Mouse (Mus musculus): ENCODE measurements around the gene Wnt2b.
A peak's percentile ranks its signal among the peaks of the same experiment; 100 is the strongest.

Gene Wnt2b

DNA sequence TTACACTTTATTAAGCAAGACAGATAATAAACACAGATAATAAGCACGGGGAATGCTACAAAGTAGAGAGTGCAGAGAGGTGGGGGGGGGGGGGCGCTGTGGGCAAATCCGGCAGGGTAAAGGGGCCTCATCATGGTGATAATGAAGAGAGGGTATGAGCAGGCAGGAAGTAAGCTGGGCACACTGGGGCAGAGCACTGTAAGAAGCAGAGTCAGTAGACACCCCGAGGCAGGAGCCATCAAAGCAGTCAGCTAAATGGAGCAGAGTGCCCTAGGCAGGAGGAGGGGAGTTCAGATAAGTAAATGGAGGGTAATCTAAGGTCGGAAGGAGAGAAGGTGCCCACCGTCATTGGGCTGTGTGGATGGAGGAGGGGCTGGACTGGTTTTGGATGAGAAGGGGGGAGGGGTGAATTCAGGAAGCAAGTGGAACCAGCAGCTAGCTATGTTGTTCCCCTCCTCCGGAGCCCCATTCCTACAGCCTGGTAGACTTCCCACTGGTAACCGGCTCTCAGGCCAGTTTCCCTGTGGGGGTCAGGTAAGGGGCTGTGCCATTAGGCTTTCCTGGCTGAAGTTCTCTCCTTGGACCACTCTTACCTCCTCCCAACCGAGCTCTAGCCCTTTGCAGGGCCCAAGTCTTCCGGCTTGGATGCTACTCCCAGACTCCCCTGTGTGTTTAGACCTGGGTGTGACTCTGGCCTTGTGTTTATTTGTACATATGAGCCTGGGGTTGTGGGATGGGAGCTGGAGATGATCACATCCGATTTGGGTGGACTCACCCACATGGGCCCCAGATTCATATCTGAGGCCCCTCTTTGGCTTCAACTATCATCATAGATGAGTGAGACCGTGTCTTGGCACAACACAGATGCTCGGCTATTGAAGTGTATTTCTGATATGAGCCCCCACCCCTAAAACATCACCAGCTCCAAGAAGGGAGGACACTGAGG is 1.9 kb upstream of the Wnt2b start:
- no peak for DNase-seq

DNA sequence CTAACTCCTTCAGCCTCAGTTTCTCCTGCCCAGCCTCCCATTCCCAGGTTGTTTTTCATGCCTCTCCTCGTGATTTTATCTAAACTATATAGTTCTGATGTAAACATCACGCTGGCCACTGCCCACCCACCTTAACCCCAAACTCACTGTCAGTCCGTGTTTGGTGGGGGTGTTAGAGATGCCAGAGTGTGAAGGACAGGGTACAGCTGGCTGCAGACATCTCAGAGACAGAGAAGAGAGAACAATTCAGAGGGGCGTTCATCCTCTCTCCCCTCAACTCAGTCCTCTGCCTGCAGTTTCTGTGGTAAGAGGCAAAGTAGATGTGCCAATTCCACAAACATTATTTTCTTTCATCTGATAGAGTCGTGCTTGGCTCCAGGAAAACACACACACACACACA is 1.1 kb upstream of the Wnt2b start:
- DNase-seq: no peak

GRCm38 (mm10) chr3:104962141-104962611 is 455 bp upstream of the Wnt2b start:
- no peak for DNase-seq

GRCm38 (mm10) chr3:104960026-104961000 is 1.4 kb downstream of the Wnt2b start:
- no peak for DNase-seq

DNA sequence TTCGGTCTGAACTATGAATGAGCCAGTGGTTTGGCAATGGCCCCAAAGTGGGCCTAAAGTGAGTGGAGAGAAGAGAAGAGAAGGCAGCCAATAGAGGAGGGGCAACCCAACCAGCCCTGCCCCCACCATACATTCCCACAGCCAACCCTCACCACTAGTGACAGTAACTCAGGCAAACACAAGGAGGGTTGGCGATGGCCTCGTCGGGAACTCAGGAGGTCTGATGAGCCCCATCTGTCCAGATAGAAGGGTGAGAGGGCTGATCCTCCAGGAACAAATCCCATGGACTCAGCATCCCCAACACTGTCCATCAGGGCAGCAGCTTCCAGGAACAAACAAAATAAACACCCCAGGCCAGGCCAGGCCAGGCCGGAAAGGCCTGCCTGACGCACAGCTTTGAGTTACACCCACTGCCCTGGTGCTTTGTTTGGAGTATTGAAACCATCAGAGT is 5.6 kb downstream of the Wnt2b start:
- peak; percentile 81 for DNase-seq

- DNase-seq: no peak
Measured at GRCm38 (mm10) chr3:104954551-104954950, 7.2 kb downstream of the Wnt2b start.

DNA sequence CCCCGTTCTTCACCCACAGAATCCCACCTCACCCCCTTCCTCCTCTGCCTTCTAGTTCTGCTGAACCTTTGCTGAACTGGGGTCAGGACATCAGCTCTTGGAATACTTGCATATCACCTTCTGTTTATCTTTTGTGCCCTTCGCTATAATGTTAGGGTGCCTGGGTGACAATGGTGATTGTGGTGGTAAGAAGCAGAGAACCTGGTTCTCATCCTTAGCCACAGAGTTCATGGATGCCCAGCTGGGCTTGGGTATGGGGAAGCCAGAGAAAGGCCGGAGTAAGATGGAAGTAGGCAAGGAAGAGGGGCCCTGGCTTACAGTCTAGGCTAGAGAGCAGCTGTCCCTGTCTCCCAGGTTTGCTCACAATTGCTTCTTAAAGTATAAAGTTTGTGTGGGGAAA is 7.6 kb downstream of the Wnt2b start:
- DNase-seq: no peak

GRCm38 (mm10) chr3:104952891-104953670 is 8.6 kb downstream of the Wnt2b start:
- DNase-seq: no peak

DNA sequence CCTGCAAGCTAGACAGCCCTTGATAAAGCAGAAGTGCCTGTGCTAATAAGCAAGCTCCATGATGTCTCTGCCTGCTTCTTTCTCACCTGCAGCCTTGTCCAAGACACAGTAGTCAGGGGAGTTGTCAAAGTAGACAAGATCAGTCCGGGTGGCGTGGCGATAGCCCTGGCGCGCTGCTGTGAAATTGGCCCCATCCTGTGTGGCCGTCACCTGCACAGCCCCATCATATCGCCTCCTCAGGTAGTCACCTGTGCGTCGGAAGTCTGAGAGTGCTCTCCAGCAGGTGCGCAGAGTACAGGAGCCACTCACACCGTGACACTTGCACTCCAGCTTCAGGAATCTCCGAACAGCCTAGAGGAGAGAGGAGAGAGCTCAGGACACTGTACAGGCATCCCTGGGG is 10.8 kb downstream of the Wnt2b start:
- DNase-seq: no peak

GRCm38 (mm10) chr3:104944894-104945293 is 16.8 kb downstream of the Wnt2b start:
- no peak for DNase-seq

GRCm38 (mm10) chr3:104943333-104943732 is 18.4 kb downstream of the Wnt2b start:
- DNase-seq: no peak

DNA sequence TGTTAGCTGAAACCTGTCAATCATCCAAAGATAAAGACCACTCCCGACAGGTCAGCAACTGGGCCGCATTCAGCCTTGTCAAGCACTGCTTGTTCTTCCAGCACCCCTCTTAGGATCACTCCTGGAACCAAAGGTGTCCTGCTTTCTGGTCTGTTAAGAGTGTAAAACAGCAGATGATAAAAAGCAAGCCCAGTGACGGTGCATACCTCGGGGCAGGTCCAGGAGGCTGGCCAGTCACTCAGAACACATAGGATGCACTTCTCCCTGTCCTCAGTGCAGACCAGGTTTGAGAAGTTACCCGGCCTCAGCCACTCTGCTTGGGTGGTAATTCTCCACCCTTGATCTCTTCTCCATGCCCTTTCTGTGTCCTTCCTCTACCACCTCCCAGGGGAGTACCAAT is 19.0 kb downstream of the Wnt2b start:
- no peak for DNase-seq

DNA sequence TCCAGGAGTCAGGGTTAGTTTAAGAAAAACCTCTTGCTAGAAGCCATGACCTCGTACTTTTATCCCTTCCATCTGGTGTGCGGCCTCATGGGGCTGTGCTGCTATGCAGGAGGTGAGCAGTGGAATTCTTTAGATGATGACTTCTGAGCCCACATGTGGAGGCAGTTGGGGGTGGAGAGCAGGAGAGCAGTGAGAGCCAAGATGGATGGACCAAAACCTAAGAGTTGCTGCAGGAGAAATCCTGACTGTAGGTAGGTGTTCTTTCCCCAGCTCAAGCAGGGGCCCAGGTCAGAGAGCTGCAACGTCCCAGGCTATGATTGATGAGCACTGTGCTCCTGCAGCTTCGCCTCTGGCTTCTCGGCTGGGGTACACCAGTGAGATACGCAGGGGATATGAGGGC is 21.0 kb downstream of the Wnt2b start:
- DNase-seq: no peak

GRCm38 (mm10) chr3:104938327-104938726 is 23.4 kb downstream of the Wnt2b start:
- DNase-seq: no peak

GRCm38 (mm10) chr3:104937728-104938305 is 23.9 kb downstream of the Wnt2b start:
- DNase-seq: no peak

DNA sequence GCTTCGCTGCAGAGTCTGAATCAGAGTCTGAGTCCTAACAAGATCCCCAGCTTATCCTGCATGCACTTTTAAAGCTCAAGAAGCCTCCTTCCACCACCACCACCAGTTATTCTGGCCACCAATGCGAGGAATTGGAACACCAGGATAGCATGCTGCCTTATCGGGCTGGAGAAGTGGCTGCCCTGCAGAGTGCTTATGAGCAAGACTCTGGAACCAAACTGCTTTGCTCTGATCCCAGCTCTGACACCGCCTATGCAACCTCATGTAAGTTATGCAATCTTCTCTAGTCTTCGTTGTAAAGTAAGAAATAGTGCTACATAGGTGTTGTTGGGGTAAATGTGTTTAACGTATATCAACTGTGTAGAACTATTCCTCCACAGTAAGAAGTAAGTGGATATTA is 32.3 kb downstream of the Wnt2b start:
- DNase-seq: no peak

DNA sequence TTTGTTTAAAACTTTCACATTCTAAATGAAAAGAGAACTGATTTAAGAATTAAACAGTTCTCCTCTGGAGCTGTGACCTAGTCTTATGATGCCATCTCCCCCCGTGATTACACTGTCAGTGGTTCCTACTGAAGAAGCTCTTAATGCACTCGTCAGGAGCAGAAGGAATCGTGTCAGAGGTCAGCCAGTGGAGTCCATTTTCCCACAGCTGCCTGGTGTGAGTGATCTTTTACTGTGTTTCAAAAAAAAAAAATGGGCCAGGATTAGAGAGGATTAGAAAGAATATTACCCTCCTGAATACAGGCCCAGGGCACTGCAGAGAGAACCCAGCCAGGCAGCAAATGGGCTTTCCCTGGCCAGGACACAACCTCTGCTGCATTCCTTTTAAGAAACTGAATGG is 46.7 kb downstream of the Wnt2b start:
- DNase-seq: no peak

GRCm38 (mm10) chr3:104909195-104909594 is 52.5 kb downstream of the Wnt2b start:
- no peak for DNase-seq

GRCm38 (mm10) chr3:104906007-104906406 is 55.7 kb downstream of the Wnt2b start:
- no peak for DNase-seq

DNA sequence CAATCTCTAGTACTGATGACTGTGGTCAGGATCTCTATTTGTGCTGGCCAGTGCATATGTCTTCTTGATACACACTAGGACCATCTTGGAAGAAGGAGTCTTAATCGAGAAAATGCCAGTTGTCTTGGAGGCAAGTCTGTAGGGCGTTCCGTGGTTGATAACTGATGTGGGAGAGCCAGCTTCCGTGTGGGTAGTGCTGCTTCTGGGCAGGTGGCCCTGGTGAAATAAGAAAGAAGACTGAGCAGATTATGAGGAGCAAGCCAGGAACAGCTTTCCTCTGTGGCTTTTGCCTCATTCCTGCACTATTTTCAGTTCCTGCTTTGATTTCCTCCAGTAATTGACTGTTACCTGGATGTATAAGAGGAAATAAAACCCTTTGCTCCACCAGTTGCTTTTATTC is 56.3 kb downstream of the Wnt2b start:
- DNase-seq: no peak

- peak; percentile 46 for DNase-seq
Measured at GRCm38 (mm10) chr3:104901154-104901553, 60.6 kb downstream of the Wnt2b start.

- no peak for DNase-seq
Measured at GRCm38 (mm10) chr3:104896141-104896540, 65.6 kb downstream of the Wnt2b start.
